Mouse (Mus musculus) hematopoietic stem cell, adult 5-6 weeks (primary cell): ENCODE measurements around the gene Kirrel3. TPM values are rescaled to one million over a fixed set of nuclear protein-coding genes. Genes with fewer than 3 reads are reported as not detected.

ENCODE experiments used
- ATAC-seq, 2 experiments: fragments of 125-278 bp in 1 of 2; replicated peaks in 1 of 2; 2 replicates each; pipeline ENCODE4 v1.8.0; 2016 to 2017; ENCODE audit warnings: inconsistent platforms in 2 of 2, mild to moderate bottlenecking in 2 of 2, moderate number of reproducible peaks in 2 of 2, low read depth in 1 of 2, moderate TSS enrichment in 1 of 2; ENCODE audit not compliant: low FRiP score in 2 of 2, poor library complexity in 2 of 2, severe bottlenecking in 2 of 2, insufficient read depth in 1 of 2, low TSS enrichment in 1 of 2
- total RNA-seq: library from RNA; stranded (forward); fragments of 172-1452, 232-1000 nt; gene quantifications from 2 replicates; pipeline ENCODE4 v1.2.3, GENCODE M21; 2017

Gene Kirrel3
- total RNA-seq, 1 experiment from 2014 or later: 0.20 TPM

DNA sequence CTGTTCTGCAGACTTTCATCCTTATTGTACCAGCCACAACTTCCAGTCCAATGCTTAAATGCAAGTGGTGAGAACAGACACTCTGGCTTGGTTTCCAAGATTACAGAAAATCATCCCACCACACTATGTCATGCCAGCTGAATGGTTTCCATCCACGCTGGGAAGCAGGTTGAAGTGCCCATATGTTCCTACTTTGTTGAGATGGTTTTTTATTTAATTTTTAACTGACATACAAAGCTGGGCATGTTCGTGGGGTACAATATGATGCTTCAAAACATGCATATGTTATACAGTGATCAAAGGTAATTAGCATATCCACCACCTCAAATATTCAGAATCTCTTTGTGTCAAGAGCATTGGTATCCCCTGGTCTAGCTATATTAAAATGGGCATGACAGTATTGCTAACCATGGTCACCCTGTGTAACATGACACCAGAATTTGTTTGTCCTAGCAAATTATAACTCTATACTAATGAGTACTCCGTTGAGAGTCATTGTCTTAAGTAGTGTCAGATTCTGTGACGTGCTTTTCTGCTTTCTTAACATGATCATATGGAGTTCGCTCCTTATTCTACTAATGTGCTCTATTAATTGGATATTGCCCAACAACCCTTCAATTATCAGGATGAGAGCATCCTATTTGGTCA is 472.6 kb downstream of the Kirrel3 start:
- ATAC-seq: no peak

DNA sequence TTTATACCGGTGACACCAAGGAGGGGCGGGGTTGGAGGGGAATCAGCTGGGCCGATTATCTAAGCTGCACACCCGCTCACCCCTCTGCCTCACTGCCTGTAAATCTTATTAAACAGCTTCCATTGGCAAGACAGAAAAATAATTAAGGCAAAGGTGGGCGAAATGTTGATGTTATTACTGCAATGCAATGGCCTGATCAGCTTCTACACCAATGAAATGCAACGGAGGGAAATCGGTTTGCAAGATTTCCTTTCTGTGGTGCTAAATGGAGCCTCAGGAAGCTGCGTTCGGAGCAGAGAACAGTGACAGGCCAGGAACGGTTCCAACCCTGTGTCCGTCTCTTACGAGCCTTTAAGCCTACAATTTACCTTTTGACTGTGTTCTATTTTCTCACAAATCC is 475.0 kb downstream of the Kirrel3 start:
- ATAC-seq: no peak

DNA sequence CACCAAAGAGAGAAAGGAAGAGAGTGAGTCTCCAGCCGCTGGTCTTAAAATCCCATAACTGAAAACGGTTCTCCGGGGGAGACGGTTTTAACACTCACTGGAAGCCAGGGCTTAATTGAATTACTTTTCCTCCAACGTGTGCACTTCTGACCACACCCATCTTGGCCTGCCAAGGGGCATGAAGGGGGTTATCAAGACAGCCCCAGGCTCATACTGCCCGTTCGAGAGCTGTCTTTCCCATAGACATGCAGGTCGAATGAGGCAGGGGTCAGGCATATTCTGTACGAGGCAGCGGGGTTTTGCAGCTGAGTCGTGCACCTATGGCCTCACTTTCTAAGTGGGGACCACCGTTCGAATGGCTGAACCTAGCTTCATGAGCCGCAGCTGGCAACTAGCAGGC is 475.5 kb downstream of the Kirrel3 start:
- ATAC-seq: no peak

DNA sequence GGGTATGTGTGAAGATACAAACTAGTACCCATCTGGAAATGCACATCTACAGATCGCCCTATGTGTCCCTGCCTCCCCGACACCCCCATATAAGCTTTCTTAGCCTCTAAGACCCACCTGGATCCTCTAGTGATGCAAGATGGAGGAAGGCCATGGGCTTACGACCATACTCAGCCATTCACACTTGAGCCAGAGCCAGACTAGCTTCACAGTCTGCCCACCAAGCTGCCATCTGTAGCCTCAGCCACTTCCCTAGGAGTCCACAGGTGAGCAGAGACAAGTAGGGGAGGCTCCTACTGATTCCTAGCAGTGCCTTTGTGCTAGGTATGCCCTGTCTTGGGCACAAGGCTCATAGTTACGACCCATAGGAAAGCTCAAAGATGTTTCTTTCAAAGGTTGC is 476.6 kb downstream of the Kirrel3 start:
- no peak for ATAC-seq

DNA sequence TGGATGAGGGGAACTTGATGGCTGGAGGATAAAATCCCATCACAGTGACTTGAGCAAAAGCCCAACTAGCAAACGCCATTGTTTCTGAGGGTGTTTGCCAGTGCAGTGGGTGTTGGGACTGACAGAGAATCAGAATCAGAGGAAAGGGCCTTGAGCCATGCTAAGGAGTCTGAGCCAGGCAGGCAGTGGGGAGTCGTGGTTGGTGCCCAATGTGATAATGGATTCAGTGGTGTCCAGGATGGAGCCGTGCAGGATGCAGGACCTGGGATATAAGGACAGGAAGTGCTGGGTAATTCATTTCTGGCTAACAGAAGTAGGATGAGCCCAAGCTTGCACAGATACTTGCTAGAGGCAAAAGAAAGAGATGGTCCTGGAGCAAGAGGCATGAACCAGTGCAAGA is 477.9 kb downstream of the Kirrel3 start:
- no peak for ATAC-seq

DNA sequence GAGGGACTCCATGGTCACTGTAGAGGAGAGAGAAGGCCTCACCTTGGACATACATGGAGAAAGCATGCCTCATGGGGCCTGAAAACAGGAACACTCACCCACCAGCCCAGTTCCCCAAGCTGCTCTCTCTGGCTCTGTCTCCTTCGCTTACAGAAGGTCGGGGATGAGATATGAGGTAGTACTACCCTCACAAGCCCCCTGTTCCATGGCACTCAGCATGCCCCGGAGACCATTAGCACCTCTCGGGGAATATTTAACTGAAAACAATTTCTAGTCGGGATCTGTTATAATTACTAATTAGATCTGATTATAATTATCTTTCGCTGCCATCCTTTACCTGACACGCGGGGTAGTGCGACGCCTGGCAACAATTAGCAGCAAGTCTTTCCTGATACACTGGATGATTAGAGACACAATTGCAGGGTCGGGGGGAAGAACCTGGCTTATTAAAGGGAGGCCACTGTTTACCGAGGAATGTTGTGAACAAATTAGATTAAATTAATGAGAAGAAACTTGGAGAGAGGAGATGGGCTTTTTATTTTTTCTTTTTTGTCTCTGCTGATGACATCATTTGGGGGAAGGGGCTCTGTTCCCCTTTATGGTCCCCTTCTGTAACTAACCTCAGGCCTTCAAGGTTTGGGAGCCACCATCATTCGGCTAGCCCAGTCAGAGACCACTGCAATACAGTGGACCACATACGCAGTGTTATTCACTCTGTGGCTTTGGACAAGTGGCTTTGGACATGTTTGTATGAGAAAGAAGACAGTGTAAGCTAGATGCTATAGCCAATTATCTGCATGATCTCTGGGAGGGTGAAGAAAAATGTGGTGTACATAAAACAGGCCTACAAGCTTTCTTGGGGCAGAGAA is 478.7 kb downstream of the Kirrel3 start:
- no peak for ATAC-seq

DNA sequence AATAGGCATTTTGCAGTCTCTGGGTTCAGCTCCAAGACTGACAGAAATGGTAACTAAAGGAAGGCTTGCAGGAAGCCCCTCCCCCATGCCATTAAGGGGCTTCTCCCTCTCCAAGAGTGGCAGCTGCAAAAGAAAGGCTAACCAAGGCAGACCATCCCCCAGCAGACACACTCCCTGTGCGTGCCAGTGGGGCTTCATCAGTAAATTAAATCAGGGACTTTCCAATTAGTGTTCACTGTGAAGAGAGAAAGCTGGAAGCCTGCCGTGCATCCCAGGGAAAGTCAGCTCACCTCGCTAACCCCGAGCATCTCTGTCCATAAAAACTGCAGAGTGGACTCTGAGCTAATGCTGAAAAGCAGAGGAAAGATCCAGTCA is 479.3 kb downstream of the Kirrel3 start:
- ATAC-seq: no peak

DNA sequence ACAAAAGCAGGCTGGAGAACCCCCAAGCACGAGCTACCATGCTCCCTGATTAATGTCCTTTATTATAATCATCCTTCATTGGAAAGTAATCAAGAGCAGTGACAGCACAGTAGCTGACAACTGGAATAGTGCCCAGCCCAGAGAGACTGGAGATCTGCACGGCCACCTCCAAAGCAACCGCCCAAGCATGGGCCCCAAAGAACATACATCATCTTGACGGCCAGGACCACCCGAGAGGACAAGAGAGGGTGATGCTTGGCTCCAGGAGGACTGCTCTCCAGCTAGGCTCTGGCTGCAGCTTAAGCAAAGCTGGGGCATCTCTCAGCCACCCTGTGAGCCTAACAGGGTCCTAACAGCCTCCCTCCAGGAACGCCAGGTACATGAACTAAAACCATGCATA is 482.1 kb downstream of the Kirrel3 start:
- ATAC-seq: no peak

DNA sequence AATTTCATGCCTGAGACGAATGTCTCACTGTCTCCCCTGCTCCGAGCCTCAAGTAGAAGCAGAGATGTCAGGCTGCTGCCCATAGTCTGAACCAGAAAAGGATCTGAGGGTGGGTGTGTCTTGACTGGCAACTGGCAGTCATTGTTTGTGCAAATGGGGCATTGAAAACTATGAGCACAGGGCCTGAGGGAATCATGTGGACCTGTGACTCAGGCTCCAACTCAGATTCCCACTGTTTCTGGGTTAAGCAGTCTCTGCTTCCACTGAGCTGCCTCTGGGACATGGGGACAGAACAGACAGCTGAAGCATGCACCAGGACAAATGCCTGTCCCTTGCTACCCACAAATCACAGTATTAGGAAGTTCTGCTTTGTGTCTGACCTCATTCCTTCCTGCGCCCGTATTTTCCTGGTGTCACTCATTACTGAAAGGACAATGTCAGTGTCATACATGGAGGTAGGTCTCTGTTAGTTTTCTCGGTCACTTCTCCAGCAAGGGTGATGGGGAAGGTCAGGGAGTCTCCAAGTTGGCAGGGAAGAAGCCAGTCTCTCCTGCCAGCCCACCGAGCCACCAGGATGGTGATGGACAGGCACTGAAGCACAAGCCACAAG is 484.3 kb downstream of the Kirrel3 start:
- no peak for ATAC-seq

DNA sequence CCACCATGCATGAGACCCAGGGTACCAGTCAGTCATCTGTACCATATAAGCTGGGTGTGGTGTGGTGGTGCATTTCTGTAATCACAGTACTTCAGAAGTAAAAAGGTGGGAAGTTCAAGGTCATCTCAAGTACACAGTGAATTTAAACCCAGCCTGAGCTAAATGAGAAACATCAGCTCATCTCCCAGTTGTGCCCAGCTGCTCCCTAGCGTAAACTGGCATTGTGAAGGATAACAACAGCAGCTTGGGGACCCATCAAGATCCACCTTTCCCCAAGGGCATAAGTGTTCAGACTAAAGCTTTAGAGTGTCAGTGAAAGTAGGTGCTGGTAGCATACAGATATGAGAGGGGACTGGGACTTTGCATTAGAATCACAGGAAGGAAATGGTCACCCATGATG is 488.6 kb downstream of the Kirrel3 start:
- ATAC-seq: no peak

DNA sequence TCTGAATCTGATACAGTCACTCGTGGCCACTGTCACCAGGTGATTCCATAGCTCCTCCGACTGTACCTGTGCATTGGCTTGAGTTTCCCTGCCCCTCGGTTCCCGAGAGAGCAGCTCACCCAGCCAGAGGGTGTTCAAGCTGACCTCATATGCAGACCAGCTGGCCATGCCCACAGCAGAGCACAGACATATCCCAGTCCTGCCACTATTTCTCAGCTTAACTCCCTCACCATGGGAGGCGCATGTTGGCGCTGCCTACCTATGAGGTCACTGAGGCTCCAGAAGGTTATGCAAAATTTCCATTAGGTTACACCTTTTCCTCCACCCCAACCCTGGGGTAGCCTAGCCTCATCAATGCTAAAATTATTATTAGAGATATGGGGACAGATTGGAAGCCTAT is 489.6 kb downstream of the Kirrel3 start:
- ATAC-seq: no peak

DNA sequence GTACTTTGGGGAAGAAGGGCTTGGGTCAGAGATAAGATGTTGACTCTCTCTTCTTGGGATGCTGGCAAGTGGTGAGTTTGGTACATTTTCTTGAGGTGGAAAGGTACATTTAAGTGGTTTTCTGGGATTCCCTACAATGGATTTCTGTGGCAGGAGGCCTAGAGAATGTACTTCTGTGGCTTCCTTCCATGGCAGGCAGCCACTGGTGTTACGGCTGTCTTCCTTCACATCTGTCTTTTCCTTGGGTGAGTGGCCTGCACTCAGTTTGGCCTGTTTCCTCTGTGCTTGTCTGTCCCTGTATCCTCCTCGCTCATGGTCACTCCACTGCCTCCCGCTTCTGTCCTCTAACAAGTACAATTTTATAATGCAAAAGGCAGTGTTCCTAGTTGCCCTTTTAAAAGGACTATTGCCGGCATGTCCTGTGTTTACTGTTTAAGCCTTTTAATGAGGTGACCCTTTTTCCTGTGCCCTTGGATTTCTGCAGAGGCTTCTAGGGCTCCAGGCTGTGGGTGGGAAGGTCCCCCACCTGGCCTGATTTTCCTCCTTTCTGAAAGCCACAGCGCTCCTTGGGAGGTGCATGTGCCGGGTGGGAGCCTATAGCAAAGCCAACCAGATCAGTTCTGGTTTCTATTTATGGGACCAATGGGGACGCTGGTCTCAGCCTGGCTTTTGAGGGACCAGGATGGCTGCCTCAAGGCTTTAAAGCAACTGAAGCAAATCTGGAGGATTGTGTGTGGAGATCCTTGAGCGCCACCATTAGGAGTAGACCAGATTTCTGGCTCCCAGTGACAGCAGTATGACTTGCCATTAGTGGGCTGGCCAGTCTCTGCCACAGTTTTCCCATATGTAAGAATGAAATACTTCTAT is 491.1 kb downstream of the Kirrel3 start:
- no peak for ATAC-seq

DNA sequence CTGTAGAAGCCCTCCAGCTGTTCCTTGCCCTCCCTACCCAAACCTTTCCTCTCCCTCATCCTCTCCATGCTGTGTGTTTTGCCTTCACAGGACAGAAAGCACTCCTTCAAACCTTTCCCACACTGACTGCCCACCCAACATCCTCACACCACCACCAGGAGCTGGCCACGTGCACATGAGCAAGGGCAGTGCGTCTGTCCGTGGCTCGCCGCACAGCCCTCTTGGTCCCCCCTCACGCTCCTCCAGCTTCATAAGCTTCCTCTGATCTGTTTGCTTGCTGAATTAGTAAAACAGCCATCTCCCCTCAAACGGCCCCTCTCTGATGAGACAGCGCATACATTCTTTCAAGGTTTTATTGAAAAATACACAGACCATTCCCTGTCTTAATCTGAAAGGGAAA is 492.0 kb downstream of the Kirrel3 start:
- ATAC-seq: no peak

DNA sequence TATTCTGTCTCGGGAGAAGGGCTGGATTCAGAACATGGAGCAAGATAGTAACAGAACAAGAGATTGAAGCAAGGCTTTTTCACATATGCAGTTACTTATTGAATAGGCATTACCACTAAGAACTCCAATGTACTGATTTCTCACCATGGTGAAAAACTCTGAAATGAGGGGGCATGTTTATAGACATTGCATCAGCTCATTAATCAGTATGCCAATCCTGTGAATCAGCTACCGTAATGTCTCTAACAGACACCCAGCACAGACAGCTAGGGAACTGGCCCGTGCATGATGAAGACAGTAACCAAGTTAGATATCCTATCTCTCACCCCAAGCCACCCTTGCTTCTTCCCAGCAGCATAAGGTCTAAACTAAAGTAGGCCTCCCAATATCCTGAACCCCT is 492.5 kb downstream of the Kirrel3 start:
- ATAC-seq: no peak

DNA sequence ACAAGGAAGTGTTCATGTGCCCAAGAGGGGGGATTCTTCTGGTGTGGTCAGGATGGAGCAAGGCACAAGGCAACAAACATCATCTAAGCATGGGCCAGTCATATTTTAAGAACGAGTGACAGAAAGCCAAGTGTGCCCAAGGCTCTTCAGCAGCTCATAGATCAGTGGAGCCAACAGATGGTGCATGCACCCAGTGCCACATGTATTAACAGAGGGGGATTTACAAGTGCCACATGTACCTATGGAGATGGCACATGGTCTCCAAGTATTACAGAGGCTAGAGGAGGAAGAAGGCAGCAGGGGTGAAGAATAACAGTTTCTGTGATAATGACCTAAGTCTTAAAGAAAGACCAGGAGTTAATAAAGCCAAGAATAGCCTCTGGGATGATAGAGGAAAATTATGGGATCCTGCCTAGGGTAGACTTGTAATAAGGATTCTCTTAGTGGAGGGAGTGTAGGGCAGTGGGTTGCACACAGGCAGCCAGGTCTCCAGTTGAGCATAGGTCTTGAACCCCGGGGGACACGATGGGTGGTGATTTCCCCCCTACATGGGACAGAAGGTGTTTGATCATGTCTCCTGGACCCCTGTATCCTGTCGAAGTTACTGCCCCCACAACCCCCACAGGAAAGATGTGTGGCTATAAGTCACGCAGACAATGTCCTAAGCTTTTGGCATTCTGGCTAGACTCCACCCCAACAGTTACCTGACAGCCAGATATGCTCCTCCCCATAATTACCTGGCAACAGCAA is 495.0 kb downstream of the Kirrel3 start:
- no peak for ATAC-seq

DNA sequence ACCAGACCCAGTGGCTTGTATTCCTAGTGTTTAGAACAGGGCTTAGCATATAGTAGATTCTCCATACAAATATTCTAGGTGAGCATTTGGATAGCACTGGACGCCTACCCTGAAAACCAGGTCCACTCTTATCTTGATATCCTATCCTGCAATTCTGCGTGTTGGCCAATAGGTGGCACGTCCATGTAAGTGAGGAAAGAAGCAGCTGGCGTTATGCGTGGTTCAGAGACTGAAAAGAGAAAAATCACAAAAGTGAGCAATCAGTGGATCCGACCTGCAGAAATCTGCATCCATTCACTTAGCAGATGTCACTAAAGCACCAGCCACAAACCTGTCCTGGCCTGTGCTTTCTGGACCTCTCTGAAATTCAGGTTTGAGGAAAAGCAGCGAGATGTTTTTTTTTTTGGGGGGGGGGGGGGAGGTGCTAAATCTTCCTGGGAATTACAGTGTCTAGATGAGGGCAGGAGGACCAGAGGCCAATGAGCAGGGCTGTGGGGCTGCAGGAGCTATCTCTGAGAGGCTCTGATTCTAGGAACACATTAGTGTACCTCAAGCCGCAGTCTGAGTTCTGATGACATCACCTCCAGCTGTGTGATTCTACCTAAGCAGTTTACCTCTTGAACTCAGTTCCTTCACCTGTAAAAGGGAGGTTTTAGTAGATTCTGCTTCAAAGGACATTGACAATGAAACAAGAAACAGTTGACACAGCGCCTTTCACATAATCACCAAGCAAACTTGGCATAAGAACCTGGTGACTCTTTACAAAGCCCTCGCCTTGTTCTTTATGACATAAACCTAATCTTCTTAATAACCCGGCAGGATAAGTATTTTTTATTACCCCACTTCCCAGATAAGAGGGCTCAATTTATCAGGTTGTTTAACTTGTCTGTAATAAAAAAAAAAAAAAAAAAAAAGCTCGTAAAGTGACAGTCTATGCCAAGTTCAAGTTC is 498.1 kb downstream of the Kirrel3 start:
- ATAC-seq: peak; percentile 82 to 87
